ENCODE assay signal across 8 mouse cellular contexts in genomic region chr16:45095561-45096482, GRCm38 (mm10). TPM values are rescaled to one million over a fixed set of nuclear protein-coding genes. Genes with fewer than 3 reads are reported as not detected.
A peak's percentile ranks its signal among the peaks of the same experiment; 100 is the strongest.
DNase-seq lines count a peak whose midpoint lies in the region; ATAC-seq and TF ChIP-seq lines count a peak whose summit lies in the region.

No protein-coding gene starts in this region.

- DNase-seq in cerebellum, adult 2 months, result peak in 1 of 2 experiments; percentile 16
- DNase-seq in cerebellum, postnatal 4 days (ENCODE audit: low spot score in 2 of 2), result no peak
- DNase-seq in kidney, postnatal 4 days, result peak; percentile 15 to 17
- DNase-seq in kidney, adult 11 months, result no peak
- no peak for DNase-seq in urinary bladder, adult 18-20 months (ENCODE audit: low spot score in 2 of 2)
- no peak for DNase-seq in adrenal gland, postnatal 4 days (ENCODE audit: low spot score in 2 of 2)

- peak overlapping the region; percentile 78 for H3K4me2 ChIP-seq in heart, embryonic 11.5 days
- H3K4me2 ChIP-seq in liver, embryonic 16.5 days (ENCODE audit: low read depth, low read length), result peak overlapping the region; percentile 15; the same call in 1 of the 2 replicates

- H3K27me3 ChIP-seq in cerebellum, adult 2 months (ENCODE audit: control insufficient read depth, insufficient read depth, low read length), result no peaks in the 10 kb centered on the region
- no peaks in the 10 kb centered on the region for H3K27me3 ChIP-seq in heart, embryonic 11.5 days (ENCODE audit: control insufficient read depth, insufficient read depth, low read length)
- no peaks in the 10 kb centered on the region for H3K27me3 ChIP-seq in liver, embryonic 16.5 days (ENCODE audit: control insufficient read depth, insufficient read depth, low read depth, low read length)

- H3K36me3 ChIP-seq in heart, embryonic 11.5 days (ENCODE audit: control insufficient read depth, insufficient read depth, low read length), result no peaks in the 10 kb centered on the region
- no peaks in the 10 kb centered on the region for H3K36me3 ChIP-seq in liver, embryonic 16.5 days (ENCODE audit: control insufficient read depth, insufficient read depth)

- H3K9ac ChIP-seq in heart, embryonic 11.5 days (ENCODE audit: low read depth, low read length), result 0 out of 2 replicates have a peak overlapping the region, but pooled peaks have one; percentile 39
- H3K9ac ChIP-seq in liver, embryonic 16.5 days (ENCODE audit: low read depth, low read length), result no peak overlapping the region

- no peak for ATAC-seq in heart, embryonic 11.5 days (replicated peaks; ENCODE audit: insufficient number of reproducible peaks, low FRiP score, low TSS enrichment)
- no peak for ATAC-seq in liver, embryonic 16.5 days (ENCODE audit: low read depth)

- TF ChIP-seq POLR2A in cerebellum, adult 2 months (IDR thresholded peaks at IDR 0.05; ENCODE audit: borderline replicate concordance, insufficient read depth, low read length), result no peak

- H3K4me3 ChIP-seq in cerebellum, adult 2 months (replicated peaks; ENCODE audit: insufficient read depth, low read depth, low read length), result peak overlapping the region; percentile 16
- peak overlapping the region; percentile 54 for H3K4me3 ChIP-seq in heart, embryonic 11.5 days (ENCODE audit: low read depth, low read length)
- H3K4me3 ChIP-seq in liver, embryonic 16.5 days (ENCODE audit: low read depth, low read length), result no peak overlapping the region

- no peak for TF ChIP-seq CTCF in cerebellum, adult 2 months (IDR thresholded peaks at IDR 0.05; ENCODE audit: borderline replicate concordance, insufficient read depth, low read depth, low read length)

- 67% methylated on average over 26 of the region's 26 CpGs for WGBS in cerebellum, adult 2 months
- WGBS in heart, embryonic 11.5 days (ENCODE audit: insufficient replicate concordance), result 86% methylated on average over 26 of the region's 26 CpGs
- WGBS in liver, embryonic 16.5 days (ENCODE audit: insufficient replicate concordance), result 57% methylated on average over 26 of the region's 26 CpGs

- no peaks in the 10 kb centered on the region for H3K9me3 ChIP-seq in heart, embryonic 11.5 days (replicated peaks; ENCODE audit: control insufficient read depth, low read length)
- no peaks in the 10 kb centered on the region for H3K9me3 ChIP-seq in liver, embryonic 16.5 days (replicated peaks; ENCODE audit: control insufficient read depth, low read length)

- no peak overlapping the region for H3K27ac ChIP-seq in cerebellum, adult 2 months (ENCODE audit: insufficient read depth, low read length)
- no peak overlapping the region for H3K27ac ChIP-seq in heart, embryonic 11.5 days (ENCODE audit: low read depth, low read length)
- no peak overlapping the region for H3K27ac ChIP-seq in liver, embryonic 16.5 days (ENCODE audit: low read length)

- no peaks in the 10 kb centered on the region for H3K4me1 ChIP-seq in cerebellum, adult 2 months (ENCODE audit: control insufficient read depth, insufficient read depth, low read length)
- H3K4me1 ChIP-seq in heart, embryonic 11.5 days (ENCODE audit: control insufficient read depth, insufficient read depth, low read length), result peaks cover 34% of the 10 kb centered on the region
- no peaks in the 10 kb centered on the region for H3K4me1 ChIP-seq in liver, embryonic 16.5 days (ENCODE audit: control insufficient read depth, low read depth, low read length)

RNA-seq across cellular contexts. Expression of gene Ccdc80, which starts 2.6 kb away (rescaled TPM):
- 3.2 and 3.8 TPM in 2 replicates for polyA plus RNA-seq in cerebellum, adult 2 months (2012; rRNA removed)
- 73.9 and 80.4 TPM in 2 replicates for polyA plus RNA-seq in heart, embryonic 11.5 days (2014; fragmentation: Nextera tagmentation; extraction: Ambion mirVana)
- 10.4 and 11.8 TPM in 2 replicates for polyA plus RNA-seq in liver, embryonic 16.5 days (2015; fragmentation: Nextera tagmentation; extraction: Ambion mirVana)
- total RNA-seq in adrenal gland, postnatal 4 days (2021), result 10 to 100 TPM; 65.8 to 67.5 TPM

Comparison
In these comparisons a context has a peak if more than half of its experiments do, and no peak if none do; other contexts are left out.
1. DNase-seq: peak in kidney, postnatal 4 days (2 of 2); none in cerebellum, postnatal 4 days (0 of 2), kidney, adult 11 months (single experiment), urinary bladder, adult 18-20 months (0 of 2) and adrenal gland, postnatal 4 days (0 of 2).